Mouse (Mus musculus) testis, adult 2 months (tissue): ENCODE data around the gene Creb5.

ENCODE experiments used
- CTCF ChIP-seq: fragments of 200-500 bp; IDR thresholded peaks from 2 replicates; pipeline ENCODE4 v1.5.1; 2012; ENCODE audit warnings: low read depth, mild to moderate bottlenecking, inconsistent platforms, low read length, moderate library complexity; ENCODE audit not compliant: control insufficient read depth, insufficient read depth, insufficient replicate concordance
- POLR2A ChIP-seq: fragments of 200-500 bp; IDR thresholded peaks from 2 replicates; pipeline ENCODE4 v1.6.1; 2012; ENCODE audit warnings: low read depth, mild to moderate bottlenecking, inconsistent platforms, low read length, moderate library complexity; ENCODE audit not compliant: control insufficient read depth

- TF ChIP-seq CTCF (no peak), POLR2A (no peak)
Observed at GRCm38 (mm10) chr6:53513380-53513779, 226.3 kb downstream of the Creb5 start.
